Mouse (Mus musculus): ENCODE measurements at regions not wholly inside any gene's neighbourhood (a gene's known extent, or its start where the extent isn't known, plus 50 kb on each side); places are given as distances from the start of the nearest gene placed in this dataset.

DNA sequence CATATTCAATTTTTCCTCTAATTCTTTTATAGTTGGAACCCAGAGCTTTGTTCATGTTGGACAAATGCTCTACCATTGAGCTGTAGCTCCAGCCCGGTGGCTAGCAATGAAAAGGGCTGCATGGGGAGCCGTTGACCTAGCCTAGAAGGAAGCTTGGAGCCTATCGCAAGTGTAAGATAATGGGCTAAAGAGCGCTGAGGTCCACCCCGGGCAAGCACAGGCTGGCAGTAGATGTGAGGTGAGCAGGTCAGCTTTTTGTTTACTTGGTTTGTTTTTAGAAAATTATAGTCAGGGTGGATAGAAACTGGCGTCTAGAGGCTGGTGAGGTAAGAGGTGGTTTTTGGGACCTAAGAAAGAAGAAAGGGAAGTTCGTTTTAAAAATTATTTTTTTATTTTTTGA, 181.0 kb downstream of the Plpp3 start:
- no peak for DNase-seq (ENCODE audit: low read depth, low spot score)
- Histone ChIP-seq H3K4me3 (ENCODE audit: control insufficient read depth in 1 of 2, insufficient read depth in 1 of 2, low read depth in 2 of 2, low read length in 2 of 2) (no peak overlapping the region), H3K9ac (ENCODE audit: control insufficient read depth, low read depth, low read length, poor library complexity, severe bottlenecking) (no peak overlapping the region), H3K79me2 (ENCODE audit: control insufficient read depth, insufficient read depth, low read length, poor library complexity) (no peaks in the 10 kb centered on the region), H3K4me1 (ENCODE audit: control insufficient read depth in 1 of 2, insufficient read depth in 2 of 2, low read length in 2 of 2) (no peaks in the 10 kb centered on the region), H3K27ac (ENCODE audit: control insufficient read depth, low read depth, low read length) (no peak overlapping the region), H3K27me3 (ENCODE audit: control insufficient read depth in 1 of 2, insufficient read depth in 2 of 2, low read length in 2 of 2) (no peaks in the 10 kb centered on the region), H3K9me3 (replicated peaks; ENCODE audit: insufficient read depth, low read length) (no peaks in the 10 kb centered on the region), H3K36me3 (ENCODE audit: control insufficient read depth in 1 of 2, insufficient read depth in 2 of 2, low read length in 2 of 2) (no peaks in the 10 kb centered on the region)
- no peak for TF ChIP-seq ETS1 (IDR thresholded peaks at IDR 0.05; ENCODE audit: low read depth, low read length)
- TF ChIP-seq USF2 (IDR thresholded peaks at IDR 0.05; ENCODE audit: borderline replicate concordance in 1 of 2, insufficient read depth in 1 of 2, low read depth in 1 of 2, low read length in 2 of 2) = no peak
- TF ChIP-seq TAL1 (IDR thresholded peaks at IDR 0.05; ENCODE audit: low read length) = no peak
- no peak for TF ChIP-seq UBTF (IDR thresholded peaks at IDR 0.05; ENCODE audit: borderline replicate concordance, insufficient read depth, low read depth, low read length)
- no peak for TF ChIP-seq MEF2A (IDR thresholded peaks at IDR 0.05; ENCODE audit: extremely low read depth, insufficient replicate concordance, low read depth, low read length, poor library complexity, severe bottlenecking)
- TF ChIP-seq POLR2AphosphoS5 (IDR thresholded peaks at IDR 0.05; ENCODE audit: borderline replicate concordance, low read depth, low read length) = no peak
- TF ChIP-seq MAFK (IDR thresholded peaks at IDR 0.05; ENCODE audit: borderline replicate concordance, low read depth, low read length) = no peak
- TF ChIP-seq POLR2A (IDR thresholded peaks at IDR 0.05; ENCODE audit: control insufficient read depth in 1 of 2, insufficient read depth in 1 of 2, low read depth in 1 of 2, low read length in 2 of 2, poor library complexity in 1 of 2) = no peak
- no peak for TF ChIP-seq E2F4 (IDR thresholded peaks at IDR 0.05; ENCODE audit: borderline replicate concordance, low read depth, low read length)
- TF ChIP-seq RAD21 (IDR thresholded peaks at IDR 0.05; ENCODE audit: low read depth, low read length) = no peak
- TF ChIP-seq HCFC1 (IDR thresholded peaks at IDR 0.05; ENCODE audit: low read depth, low read length) = no peak
- no peak for TF ChIP-seq GATA1 (IDR thresholded peaks at IDR 0.05; ENCODE audit: low read depth, low read length)
- no peak for TF ChIP-seq BHLHE40 (IDR thresholded peaks at IDR 0.05; ENCODE audit: borderline replicate concordance, low read depth, low read length)
- TF ChIP-seq SMC3 (IDR thresholded peaks at IDR 0.05; ENCODE audit: low read depth, low read length) = no peak
- TF ChIP-seq SIN3A (IDR thresholded peaks at IDR 0.05; ENCODE audit: low read length) = no peak
- TF ChIP-seq ZKSCAN1 (IDR thresholded peaks at IDR 0.05; ENCODE audit: low read depth, low read length) = no peak
- TF ChIP-seq MXI1 (IDR thresholded peaks at IDR 0.05; ENCODE audit: low read depth, low read length) = no peak

DNA sequence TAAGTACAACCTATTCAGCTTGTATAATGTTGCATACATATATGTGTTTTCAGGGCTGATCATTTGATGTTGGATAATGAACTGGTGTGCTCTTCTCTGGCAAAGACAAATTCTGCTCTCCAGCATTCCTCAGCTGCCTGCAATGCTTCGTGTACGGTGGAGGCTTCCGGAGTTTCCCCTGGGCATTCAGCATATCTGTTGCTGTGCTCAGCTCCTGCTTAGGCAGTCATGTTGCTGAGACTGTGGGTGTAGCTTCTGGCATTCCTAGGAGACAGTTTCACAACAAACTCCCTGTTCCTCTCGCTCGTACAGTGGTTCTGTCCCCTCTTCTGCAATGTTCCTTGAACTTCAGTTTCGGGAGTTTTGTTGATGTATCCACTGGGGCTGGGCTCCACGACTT, 181.7 kb downstream of the Plpp3 start:
- Histone ChIP-seq H3K4me1 (ENCODE audit: control insufficient read depth in 1 of 2, insufficient read depth in 2 of 2, low read length in 2 of 2) (no peaks in the 10 kb centered on the region), H3K79me2 (ENCODE audit: control insufficient read depth, insufficient read depth, low read length, poor library complexity) (no peaks in the 10 kb centered on the region), H3K4me3 (ENCODE audit: control insufficient read depth in 1 of 2, insufficient read depth in 1 of 2, low read depth in 2 of 2, low read length in 2 of 2) (no peak overlapping the region), H3K36me3 (ENCODE audit: control insufficient read depth in 1 of 2, insufficient read depth in 2 of 2, low read length in 2 of 2) (no peaks in the 10 kb centered on the region), H3K9me3 (replicated peaks; ENCODE audit: insufficient read depth, low read length) (no peaks in the 10 kb centered on the region), H3K9ac (ENCODE audit: control insufficient read depth, low read depth, low read length, poor library complexity, severe bottlenecking) (no peak overlapping the region), H3K27ac (ENCODE audit: control insufficient read depth, low read depth, low read length) (no peak overlapping the region), H3K27me3 (ENCODE audit: control insufficient read depth in 1 of 2, insufficient read depth in 2 of 2, low read length in 2 of 2) (no peaks in the 10 kb centered on the region)
- TF ChIP-seq MEF2A (IDR thresholded peaks at IDR 0.05; ENCODE audit: extremely low read depth, insufficient replicate concordance, low read depth, low read length, poor library complexity, severe bottlenecking) (no peak), MYB (IDR thresholded peaks at IDR 0.05; ENCODE audit: low read depth, low read length) (no peak), CHD2 (IDR thresholded peaks at IDR 0.05; ENCODE audit: low read length) (no peak), NRF1 (IDR thresholded peaks at IDR 0.05; ENCODE audit: insufficient read depth, low read depth, low read length, poor library complexity, severe bottlenecking) (no peak)
- no peak for DNase-seq (ENCODE audit: low read depth, low spot score)
